Mouse (Mus musculus): ENCODE measurements around the gene Mtf2. TPM values are rescaled to one million over a fixed set of nuclear protein-coding genes. Genes with fewer than 3 reads are reported as not detected.
"Not testable (repeated sequence)": the region's sequence is repeated elsewhere in the genome, so short reads cannot be mapped to it uniquely, and the experiment has no call there.

The Mtf2 gene
- 8.2 and 9.8 TPM in 2 replicates for total RNA-seq (2014; rRNA removed)
- 3.1 and 4.3 TPM in 2 replicates for polyA plus RNA-seq (2012; rRNA removed)

- peak within 1 kb of the TSS; percentile 89 for H3K9ac ChIP-seq (ENCODE audit: low read depth, low read length)
- WGBS, result under 1% methylated on average over 59 of the region's 59 CpGs
- peak within 1 kb of the TSS; percentile 47 for H3K27ac ChIP-seq (replicated peaks; ENCODE audit: insufficient read depth, low read depth, low read length)
- H3K4me1 ChIP-seq (ENCODE audit: control insufficient read depth, insufficient read depth, low read length), result no peaks in the 10 kb centered on the region
- DNase-seq (ENCODE audit: extremely low read depth, low read depth, low spot score), result peak; percentile 91
- H3K79me2 ChIP-seq (ENCODE audit: control insufficient read depth, insufficient read depth, low read length), result peaks cover 10% of the 10 kb centered on the region; the same call in 1 of the 2 replicates
- H3K27me3 ChIP-seq (ENCODE audit: control insufficient read depth, insufficient read depth, low read length), result no peaks in the 10 kb centered on the region
- peak; percentile 76 for TF ChIP-seq POLR2A (IDR thresholded peaks at IDR 0.05; ENCODE audit: extremely low read depth, insufficient read depth, low read length)
- 0 out of 2 replicates have a peak, but pooled peaks have one; percentile 13 for TF ChIP-seq CTCF (IDR thresholded peaks at IDR 0.05; ENCODE audit: low read depth, low read length)
- peaks cover 6% of the 10 kb centered on the region for H3K36me3 ChIP-seq (ENCODE audit: control insufficient read depth, insufficient read depth, low read length)
- H3K4me3 ChIP-seq (ENCODE audit: insufficient read depth, low read depth, low read length), result peak within 1 kb of the TSS; percentile 91
Observed at GRCm38 (mm10) chr5:108065465-108066411, at the start of gene Mtf2. Mtf2 (plus strand) TSS chr5:108065674.

- no peak overlapping the region for H3K27ac ChIP-seq (replicated peaks; ENCODE audit: insufficient read depth, low read depth, low read length)
- H3K36me3 ChIP-seq (ENCODE audit: control insufficient read depth, insufficient read depth, low read length), result no peaks in the 10 kb centered on the region
- H3K79me2 ChIP-seq (ENCODE audit: control insufficient read depth, insufficient read depth, low read length), result no peaks in the 10 kb centered on the region
- TF ChIP-seq POLR2A (IDR thresholded peaks at IDR 0.05; ENCODE audit: extremely low read depth, insufficient read depth, low read length), result no peak
- TF ChIP-seq CTCF (IDR thresholded peaks at IDR 0.05; ENCODE audit: low read depth, low read length), result no peak
- DNase-seq (ENCODE audit: extremely low read depth, low read depth, low spot score), result no peak
- no peak overlapping the region for H3K4me3 ChIP-seq (ENCODE audit: insufficient read depth, low read depth, low read length)
- H3K4me1 ChIP-seq (ENCODE audit: control insufficient read depth, insufficient read depth, low read length), result no peaks in the 10 kb centered on the region
- H3K9ac ChIP-seq (ENCODE audit: low read depth, low read length), result no peak overlapping the region
- H3K27me3 ChIP-seq (ENCODE audit: control insufficient read depth, insufficient read depth, low read length), result no peaks in the 10 kb centered on the region
- WGBS, result 96% methylated on average over 2 of the region's 2 CpGs
Observed at GRCm38 (mm10) chr5:108017232-108017631, 48.2 kb upstream of the Mtf2 start.

GRCm38 (mm10) chr5:108019367-108019766, 46.1 kb upstream of the Mtf2 start:
- Histone ChIP-seq H3K9ac (ENCODE audit: low read depth, low read length) (no peak overlapping the region), H3K79me2 (ENCODE audit: control insufficient read depth, insufficient read depth, low read length) (no peaks in the 10 kb centered on the region), H3K4me3 (ENCODE audit: insufficient read depth, low read depth, low read length) (no peak overlapping the region), H3K36me3 (ENCODE audit: control insufficient read depth, insufficient read depth, low read length) (no peaks in the 10 kb centered on the region), H3K27ac (replicated peaks; ENCODE audit: insufficient read depth, low read depth, low read length) (no peak overlapping the region), H3K4me1 (ENCODE audit: control insufficient read depth, insufficient read depth, low read length) (no peaks in the 10 kb centered on the region), H3K27me3 (ENCODE audit: control insufficient read depth, insufficient read depth, low read length) (no peaks in the 10 kb centered on the region)
- no peak for TF ChIP-seq POLR2A (IDR thresholded peaks at IDR 0.05; ENCODE audit: extremely low read depth, insufficient read depth, low read length)
- no peak for TF ChIP-seq CTCF (IDR thresholded peaks at IDR 0.05; ENCODE audit: low read depth, low read length)
- no peak for DNase-seq (ENCODE audit: extremely low read depth, low read depth, low spot score)
- WGBS, result 15% methylated on average over 2 of the region's 2 CpGs

GRCm38 (mm10) chr5:108021346-108021745, 44.1 kb upstream of the Mtf2 start:
- 77% methylated on average over 3 of the region's 3 CpGs for WGBS
- H3K4me1 ChIP-seq (ENCODE audit: control insufficient read depth, insufficient read depth, low read length), result no peaks in the 10 kb centered on the region

GRCm38 (mm10) chr5:108028230-108028629, 37.2 kb upstream of the Mtf2 start:
- Histone ChIP-seq H3K27me3 (ENCODE audit: control insufficient read depth, insufficient read depth, low read length) (no peaks in the 10 kb centered on the region), H3K4me1 (ENCODE audit: control insufficient read depth, insufficient read depth, low read length) (no peaks in the 10 kb centered on the region), H3K79me2 (ENCODE audit: control insufficient read depth, insufficient read depth, low read length) (no peaks in the 10 kb centered on the region), H3K36me3 (ENCODE audit: control insufficient read depth, insufficient read depth, low read length) (no peaks in the 10 kb centered on the region), H3K4me3 (ENCODE audit: insufficient read depth, low read depth, low read length) (no peak overlapping the region), H3K9ac (ENCODE audit: low read depth, low read length) (no peak overlapping the region), H3K27ac (replicated peaks; ENCODE audit: insufficient read depth, low read depth, low read length) (no peak overlapping the region)
- WGBS, result 93% methylated on average over 4 of the region's 4 CpGs
- no peak for DNase-seq (ENCODE audit: extremely low read depth, low read depth, low spot score)
- TF ChIP-seq POLR2A (IDR thresholded peaks at IDR 0.05; ENCODE audit: extremely low read depth, insufficient read depth, low read length), result no peak
- no peak for TF ChIP-seq CTCF (IDR thresholded peaks at IDR 0.05; ENCODE audit: low read depth, low read length)

More at GRCm38 (mm10) chr5:108021346-108021745, 44.1 kb upstream of the Mtf2 start:
- H3K4me3 ChIP-seq (ENCODE audit: insufficient read depth, low read depth, low read length), result no peak overlapping the region
- H3K9ac ChIP-seq (ENCODE audit: low read depth, low read length), result no peak overlapping the region
- H3K27ac ChIP-seq (replicated peaks; ENCODE audit: insufficient read depth, low read depth, low read length), result no peak overlapping the region
- DNase-seq (ENCODE audit: extremely low read depth, low read depth, low spot score), result no peak
- no peaks in the 10 kb centered on the region for H3K79me2 ChIP-seq (ENCODE audit: control insufficient read depth, insufficient read depth, low read length)
- TF ChIP-seq CTCF (IDR thresholded peaks at IDR 0.05; ENCODE audit: low read depth, low read length) (no peak), POLR2A (IDR thresholded peaks at IDR 0.05; ENCODE audit: extremely low read depth, insufficient read depth, low read length) (no peak)
- no peaks in the 10 kb centered on the region for H3K27me3 ChIP-seq (ENCODE audit: control insufficient read depth, insufficient read depth, low read length)
- no peaks in the 10 kb centered on the region for H3K36me3 ChIP-seq (ENCODE audit: control insufficient read depth, insufficient read depth, low read length)

- not testable (repeated sequence) for H3K36me3 ChIP-seq (ENCODE audit: control insufficient read depth, insufficient read depth, low read length); DNase-seq (ENCODE audit: extremely low read depth, low read depth, low spot score)
- 97% methylated on average over 7 of the region's 7 CpGs for WGBS
Observed at GRCm38 (mm10) chr5:108028797-108029536, 36.5 kb upstream of the Mtf2 start.

More at GRCm38 (mm10) chr5:108028797-108029536, 36.5 kb upstream of the Mtf2 start:
- not testable (repeated sequence) for H3K4me3 ChIP-seq (ENCODE audit: insufficient read depth, low read depth, low read length); H3K27me3 ChIP-seq (ENCODE audit: control insufficient read depth, insufficient read depth, low read length); H3K9ac ChIP-seq (ENCODE audit: low read depth, low read length); H3K79me2 ChIP-seq (ENCODE audit: control insufficient read depth, insufficient read depth, low read length); H3K27ac ChIP-seq (replicated peaks; ENCODE audit: insufficient read depth, low read depth, low read length); H3K4me1 ChIP-seq (ENCODE audit: control insufficient read depth, insufficient read depth, low read length)

Data from liver, adult 2 months (tissue).